Mouse (Mus musculus): ENCODE measurements at regions not wholly inside any gene's neighbourhood (a gene's known extent, or its start where the extent isn't known, plus 50 kb on each side); places are given as distances from the start of the nearest gene placed in this dataset.

DNA sequence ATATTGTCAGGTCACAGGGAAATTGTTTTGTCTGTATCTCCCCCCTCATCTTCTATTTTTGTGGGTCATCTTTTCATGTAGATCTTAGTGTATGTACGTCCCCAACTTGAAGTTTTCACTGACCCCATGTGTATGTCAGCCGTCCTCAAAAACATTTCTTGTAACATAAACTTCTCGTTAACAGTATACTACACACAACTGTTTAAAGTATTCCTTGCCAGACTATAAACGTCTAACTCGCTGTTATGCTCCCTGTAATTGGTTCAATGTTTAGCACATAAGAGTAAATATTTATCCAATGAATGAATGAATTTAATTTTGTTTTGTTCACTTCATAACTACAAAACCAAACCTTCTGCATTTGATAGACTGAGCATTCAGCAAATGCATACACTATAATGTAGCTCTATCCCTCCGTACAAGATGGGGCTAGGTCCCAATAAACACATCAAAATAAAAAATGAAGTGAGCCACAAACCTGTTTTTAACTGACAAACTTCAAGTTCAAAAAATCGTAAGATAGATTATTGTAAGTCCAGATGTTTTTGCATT is 67.3 kb downstream of the Mgst1 start:
- TF ChIP-seq EP300 (IDR thresholded peaks at IDR 0.05; ENCODE audit: low read depth) (no peak), CTCF (IDR thresholded peaks at IDR 0.05; ENCODE audit: low read depth) (no peak)
- H3K4me2 ChIP-seq (ENCODE audit: low read depth, low read length), result no peak overlapping the region
- ATAC-seq, result no peak

DNA sequence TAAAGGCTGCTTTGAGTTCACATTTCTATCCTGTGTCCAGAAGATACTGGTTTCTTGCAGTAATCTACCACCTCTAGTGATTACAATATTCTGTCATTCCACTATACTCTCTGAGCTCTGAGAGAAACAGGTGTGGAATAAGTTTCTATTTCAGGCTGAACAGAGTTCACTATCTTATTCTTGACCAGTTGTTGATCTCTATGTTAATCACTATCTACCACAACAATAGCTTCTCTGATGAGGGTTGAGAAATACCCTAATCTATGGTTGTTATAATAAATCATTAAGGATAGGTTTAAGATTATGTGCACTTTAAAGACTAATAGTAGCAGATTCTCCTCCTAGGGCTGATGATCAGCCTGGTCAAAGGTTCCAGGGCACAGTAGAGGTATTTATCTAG is 75.1 kb downstream of the Mgst1 start:
- H3K27ac ChIP-seq (ENCODE audit: low read depth), result no peak overlapping the region
- H3K4me2 ChIP-seq (ENCODE audit: low read depth, low read length), result no peak overlapping the region
- H3K4me1 ChIP-seq (ENCODE audit: insufficient read depth), result no peaks in the 10 kb centered on the region
- no peak for ATAC-seq
- no peaks in the 10 kb centered on the region; the same call in 1 of the 2 replicates for H3K9me3 ChIP-seq (ENCODE audit: low read length)
- H3K4me3 ChIP-seq (ENCODE audit: low read depth, low read length), result no peak overlapping the region
- no peaks in the 10 kb centered on the region for H3K36me3 ChIP-seq (replicated peaks; ENCODE audit: insufficient read depth, low read length)
- DNase-seq, result no peak
- H3K9ac ChIP-seq (replicated peaks), result no peak overlapping the region
- TF ChIP-seq CTCF (IDR thresholded peaks at IDR 0.05; ENCODE audit: low read depth) (no peak), EP300 (IDR thresholded peaks at IDR 0.05; ENCODE audit: low read depth) (no peak)
- H3K27me3 ChIP-seq (ENCODE audit: insufficient read depth, low read length), result no peaks in the 10 kb centered on the region

More for the DNA sequence above, 67.3 kb downstream of the Mgst1 start:
- Histone ChIP-seq H3K36me3 (replicated peaks; ENCODE audit: insufficient read depth, low read length) (no peaks in the 10 kb centered on the region), H3K9me3 (ENCODE audit: low read length) (no peaks in the 10 kb centered on the region; the same call in none of the 2 replicates), H3K27ac (ENCODE audit: low read depth) (no peak overlapping the region), H3K27me3 (ENCODE audit: insufficient read depth, low read length) (no peaks in the 10 kb centered on the region), H3K4me1 (ENCODE audit: insufficient read depth) (no peaks in the 10 kb centered on the region), H3K4me3 (ENCODE audit: low read depth, low read length) (no peak overlapping the region), H3K9ac (replicated peaks) (no peak overlapping the region)
- WGBS (ENCODE audit: insufficient replicate concordance), result 74% methylated on average over 7 of the region's 7 CpGs
- DNase-seq, result no peak

DNA sequence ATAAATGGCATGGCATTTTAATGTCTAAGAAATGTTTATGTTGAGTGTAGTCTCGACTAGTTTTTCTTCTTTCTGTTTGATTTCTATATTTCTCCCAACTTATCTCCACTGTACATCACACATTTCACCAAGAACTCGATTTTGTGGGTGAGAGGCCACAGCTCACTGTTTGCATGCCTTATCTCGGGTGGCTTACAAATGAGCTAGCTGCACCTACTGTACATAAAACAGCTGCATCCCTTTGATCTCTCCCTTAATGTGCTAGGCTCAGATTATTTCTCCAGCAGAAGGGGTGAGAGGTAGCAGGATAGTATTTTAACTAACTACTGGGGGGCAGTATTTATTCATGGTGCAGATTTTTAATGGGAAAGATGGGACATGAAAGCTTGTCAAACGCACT is 92.3 kb downstream of the Mgst1 start:
- H3K9me3 ChIP-seq (ENCODE audit: low read length), result no peaks in the 10 kb centered on the region
- 38% methylated on average over 4 of the region's 4 CpGs for WGBS (ENCODE audit: insufficient replicate concordance)
- no peak overlapping the region for H3K27ac ChIP-seq (ENCODE audit: low read depth)
- TF ChIP-seq EP300 (IDR thresholded peaks at IDR 0.05; ENCODE audit: low read depth) (no peak), CTCF (IDR thresholded peaks at IDR 0.05; ENCODE audit: low read depth) (no peak)
- DNase-seq (no peak), ATAC-seq (no peak)
- H3K4me1 ChIP-seq (ENCODE audit: insufficient read depth), result no peaks in the 10 kb centered on the region
- H3K27me3 ChIP-seq (ENCODE audit: insufficient read depth, low read length), result no peaks in the 10 kb centered on the region
- H3K4me2 ChIP-seq (ENCODE audit: low read depth, low read length), result no peak overlapping the region
- no peak overlapping the region for H3K9ac ChIP-seq (replicated peaks)
- H3K36me3 ChIP-seq (replicated peaks; ENCODE audit: insufficient read depth, low read length), result no peaks in the 10 kb centered on the region
- H3K4me3 ChIP-seq (ENCODE audit: low read depth, low read length), result no peak overlapping the region

- 58% methylated on average over 1 of the region's 1 CpGs for WGBS (ENCODE audit: insufficient replicate concordance)
- no peak for DNase-seq
- no peak overlapping the region for H3K27ac ChIP-seq (ENCODE audit: low read depth)
Observed at GRCm38 (mm10) chr6:138242837-138243236, 102.7 kb downstream of the Mgst1 start.

DNA sequence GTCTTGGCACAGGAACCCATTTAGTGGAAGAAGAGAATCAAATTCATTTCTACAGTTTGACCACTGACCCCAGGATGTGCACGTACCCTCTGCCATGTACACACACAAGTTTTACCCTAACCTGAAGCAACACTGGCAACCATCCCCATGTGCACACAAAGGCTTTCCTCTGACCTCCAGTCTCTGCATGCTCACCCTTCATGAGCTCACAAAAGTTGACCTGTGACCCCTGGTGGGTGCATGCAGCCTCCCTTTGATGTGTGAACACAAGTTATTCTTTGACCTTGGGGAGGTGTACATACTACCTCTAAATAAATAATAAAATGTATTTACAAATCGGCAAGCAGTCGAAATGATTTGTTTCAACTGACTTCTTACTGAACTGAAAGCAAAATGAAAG is 126.6 kb downstream of the Mgst1 start:
- Histone ChIP-seq H3K9me3 (ENCODE audit: low read length) (no peaks in the 10 kb centered on the region), H3K27ac (ENCODE audit: low read depth) (no peak overlapping the region), H3K4me2 (ENCODE audit: low read depth, low read length) (no peak overlapping the region), H3K36me3 (replicated peaks; ENCODE audit: insufficient read depth, low read length) (no peaks in the 10 kb centered on the region), H3K4me1 (ENCODE audit: insufficient read depth) (peaks cover 3% of the 10 kb centered on the region; the same call in 1 of the 2 replicates), H3K4me3 (ENCODE audit: low read depth, low read length) (no peak overlapping the region), H3K9ac (replicated peaks) (no peak overlapping the region), H3K27me3 (ENCODE audit: insufficient read depth, low read length) (no peaks in the 10 kb centered on the region)
- DNase-seq, result peak; percentile 22
- WGBS (ENCODE audit: insufficient replicate concordance), result 58% methylated on average over 3 of the region's 3 CpGs
- peak; percentile 77 for ATAC-seq
- TF ChIP-seq EP300 (IDR thresholded peaks at IDR 0.05; ENCODE audit: low read depth), result no peak
- TF ChIP-seq CTCF (IDR thresholded peaks at IDR 0.05; ENCODE audit: low read depth), result no peak

More at GRCm38 (mm10) chr6:138242837-138243236, 102.7 kb downstream of the Mgst1 start:
- H3K36me3 ChIP-seq (replicated peaks; ENCODE audit: insufficient read depth, low read length), result no peaks in the 10 kb centered on the region
- H3K4me1 ChIP-seq (ENCODE audit: insufficient read depth), result no peaks in the 10 kb centered on the region; the same call in 1 of the 2 replicates
- H3K4me3 ChIP-seq (ENCODE audit: low read depth, low read length), result no peak overlapping the region
- H3K27me3 ChIP-seq (ENCODE audit: insufficient read depth, low read length), result no peaks in the 10 kb centered on the region
- no peaks in the 10 kb centered on the region for H3K9me3 ChIP-seq (ENCODE audit: low read length)
- H3K4me2 ChIP-seq (ENCODE audit: low read depth, low read length), result no peak overlapping the region
- ATAC-seq, result no peak
- TF ChIP-seq EP300 (IDR thresholded peaks at IDR 0.05; ENCODE audit: low read depth) (no peak), CTCF (IDR thresholded peaks at IDR 0.05; ENCODE audit: low read depth) (no peak)
- no peak overlapping the region for H3K9ac ChIP-seq (replicated peaks)
